Mouse (Mus musculus) liver, adult 2 months (tissue): Measurements from ENCODE around the gene Ptprb.

Experiments used
- CTCF ChIP-seq: fragments of 200-500 bp; IDR thresholded peaks from 2 replicates; pipeline ENCODE4 v1.5.1; 2011; ENCODE audit warnings: low read depth, low read length, control low read depth
- POLR2A ChIP-seq: fragments of 200-500 bp; IDR thresholded peaks from 2 replicates; pipeline ENCODE4 v1.6.1; 2011; ENCODE audit warnings: low read length, control low read depth; ENCODE audit not compliant: insufficient read depth; ENCODE audit errors: extremely low read depth

GRCm38 (mm10) chr10:116388840-116389239, 113.5 kb downstream of the Ptprb start:
- TF ChIP-seq POLR2A (no peak), CTCF (no peak)
